Mouse (Mus musculus) left cerebral cortex, adult 11 months (tissue): Measurements from ENCODE around the gene Tada2a.

Experiments used
- DNase-seq: peaks from one replicate; pipeline ENCODE4 v3.0.0; 2022; ENCODE audit warnings: low spot score

The Tada2a gene

DNA sequence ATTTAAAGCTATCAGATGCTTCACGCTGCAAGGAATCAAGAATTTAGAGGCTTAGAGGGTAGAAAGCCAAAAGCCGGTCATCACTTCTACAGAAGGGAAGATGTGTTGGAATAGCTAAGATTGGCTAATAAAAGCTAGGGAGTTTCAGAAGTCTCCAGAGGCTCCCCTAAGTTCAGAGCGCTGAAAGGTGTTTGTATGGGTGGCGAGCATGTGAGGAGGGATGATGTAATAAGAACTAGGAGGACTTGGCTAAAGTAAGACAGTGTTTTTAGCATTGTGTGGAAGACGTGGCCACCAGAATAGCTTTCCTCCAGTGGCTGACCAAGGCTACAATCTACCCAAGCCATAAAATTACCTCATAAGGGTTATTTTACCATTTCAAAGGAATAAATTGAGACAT lies 15.8 kb downstream of the Tada2a start:
- no peak for DNase-seq

GRCm38 (mm10) chr11:84107137-84107536 lies 22.3 kb downstream of the Tada2a start:
- DNase-seq = no peak

GRCm38 (mm10) chr11:84104036-84104435 lies 25.4 kb downstream of the Tada2a start:
- DNase-seq = no peak

GRCm38 (mm10) chr11:84101182-84101581 lies 28.2 kb downstream of the Tada2a start:
- DNase-seq = no peak

GRCm38 (mm10) chr11:84097251-84097998 lies 32.0 kb downstream of the Tada2a start:
- no peak for DNase-seq

DNA sequence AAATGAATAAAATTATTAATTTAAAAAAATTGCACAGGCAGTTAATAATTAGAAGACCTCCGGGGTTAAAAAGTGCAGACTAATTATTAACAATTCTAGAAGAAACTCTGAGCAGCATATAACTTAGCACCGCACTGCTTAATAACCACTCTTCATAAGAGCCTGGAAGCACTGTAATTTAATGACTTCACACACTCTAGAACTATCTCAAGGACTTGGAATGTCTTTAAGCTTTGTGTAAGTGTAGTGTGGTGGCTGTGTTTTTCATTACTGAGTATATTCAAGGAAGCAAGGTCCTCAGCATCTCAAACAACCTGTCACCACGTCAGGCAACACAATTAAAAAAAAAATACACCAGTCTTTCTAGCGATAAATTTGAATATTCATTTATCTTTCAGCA lies 34.3 kb downstream of the Tada2a start:
- no peak for DNase-seq

GRCm38 (mm10) chr11:84090572-84090971 lies 38.8 kb downstream of the Tada2a start:
- DNase-seq = no peak

DNA sequence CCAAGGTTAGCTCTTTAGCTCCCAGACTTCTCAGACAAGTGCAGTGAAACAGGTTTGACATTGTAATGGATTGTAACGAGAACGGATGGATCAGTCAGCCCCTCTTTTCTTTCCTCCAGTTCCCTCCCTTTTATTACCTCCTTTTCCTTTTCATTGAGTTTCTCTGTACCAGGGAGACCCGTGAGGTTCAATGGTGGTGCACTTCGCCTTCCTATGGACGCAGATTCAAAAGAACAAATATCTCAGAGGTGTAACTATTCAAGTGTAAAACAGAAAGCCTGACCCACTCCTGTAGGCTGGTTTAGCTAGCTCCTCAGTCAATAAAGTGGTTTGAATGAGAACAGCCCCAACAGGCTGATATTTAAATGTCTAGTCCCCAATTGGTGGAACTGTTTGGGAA lies 47.5 kb downstream of the Tada2a start:
- no peak for DNase-seq

DNA sequence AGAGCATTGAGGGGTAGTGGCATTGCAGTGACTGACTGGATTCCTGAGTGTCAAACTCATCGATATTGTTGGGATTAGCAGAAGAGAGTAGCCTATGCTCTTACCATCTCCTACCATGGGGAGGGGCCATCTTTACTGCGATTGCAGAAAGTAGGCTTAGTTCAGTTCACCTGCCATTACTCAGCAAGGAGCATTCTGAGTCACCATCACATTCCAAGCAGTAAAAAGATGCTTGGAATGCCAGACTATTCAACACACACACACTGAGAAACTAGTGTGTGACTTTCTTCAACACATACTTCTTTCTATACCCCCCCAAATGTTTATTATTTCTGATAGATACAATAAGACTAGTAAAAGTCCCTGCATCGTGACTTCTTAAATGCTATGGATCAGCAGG lies 49.1 kb downstream of the Tada2a start:
- no peak for DNase-seq

DNA sequence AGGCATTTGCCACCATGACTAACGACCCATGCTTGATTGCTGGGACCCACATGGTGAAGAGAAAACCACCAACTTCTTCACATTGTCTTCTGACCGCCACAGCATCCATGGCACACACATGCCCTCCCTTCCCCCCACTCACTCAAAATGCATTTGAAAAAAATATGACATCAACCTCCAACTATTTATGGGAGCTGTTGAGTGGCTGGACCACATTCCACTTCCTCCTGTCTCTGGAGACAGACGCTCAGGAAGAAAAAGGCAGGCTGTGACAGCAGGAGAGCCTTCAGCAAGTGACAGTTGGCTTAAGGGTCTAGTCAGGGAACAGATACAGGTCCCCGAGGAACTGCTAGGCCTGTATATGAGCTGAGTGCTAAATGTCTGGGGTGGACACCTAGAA lies 49.5 kb downstream of the Tada2a start:
- no peak for DNase-seq

DNA sequence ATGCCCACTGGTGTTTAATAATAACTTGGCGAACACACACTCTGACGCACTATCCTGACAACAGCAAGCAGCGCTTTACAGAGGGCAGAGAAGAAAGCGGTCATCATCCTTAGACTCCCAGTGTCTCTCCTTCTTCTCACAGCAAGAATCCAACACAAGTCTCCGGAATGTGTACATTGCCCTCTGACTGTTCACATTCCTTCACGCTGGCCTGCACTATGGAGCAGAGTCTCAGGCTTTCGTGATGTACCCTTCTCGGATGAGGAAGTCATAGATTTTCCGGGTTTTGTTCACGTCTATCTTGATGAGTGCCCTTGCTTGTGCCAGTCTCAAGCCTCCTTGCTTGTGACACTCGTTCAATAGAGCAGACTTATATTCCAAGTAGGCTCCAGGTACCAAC lies 50.0 kb downstream of the Tada2a start:
- no peak for DNase-seq

DNA sequence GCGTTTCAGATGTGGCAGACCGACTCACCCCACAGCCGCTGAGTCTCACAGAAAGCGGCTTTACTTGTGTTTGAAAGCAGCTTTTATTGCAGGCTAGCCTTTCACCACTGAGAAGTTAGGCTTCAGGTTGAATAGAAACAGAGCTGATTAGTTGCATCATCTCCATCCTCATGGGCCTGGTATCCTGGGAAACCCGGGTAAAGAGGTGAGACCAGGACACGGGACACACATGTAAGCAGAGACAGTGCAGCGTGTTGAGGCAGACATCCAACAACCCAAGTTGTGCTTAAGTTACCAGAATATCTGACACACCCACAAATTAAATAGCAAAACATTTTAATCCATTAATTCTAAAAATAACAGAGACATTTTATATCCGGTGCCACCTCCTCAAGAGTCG lies 50.8 kb downstream of the Tada2a start:
- DNase-seq = no peak

- no peak for DNase-seq
Measured at GRCm38 (mm10) chr11:84077008-84077407, 52.4 kb downstream of the Tada2a start.

- no peak for DNase-seq
Measured at GRCm38 (mm10) chr11:84073816-84074764, 55.3 kb downstream of the Tada2a start.

GRCm38 (mm10) chr11:84072904-84073651 lies 56.3 kb downstream of the Tada2a start:
- no peak for DNase-seq

DNA sequence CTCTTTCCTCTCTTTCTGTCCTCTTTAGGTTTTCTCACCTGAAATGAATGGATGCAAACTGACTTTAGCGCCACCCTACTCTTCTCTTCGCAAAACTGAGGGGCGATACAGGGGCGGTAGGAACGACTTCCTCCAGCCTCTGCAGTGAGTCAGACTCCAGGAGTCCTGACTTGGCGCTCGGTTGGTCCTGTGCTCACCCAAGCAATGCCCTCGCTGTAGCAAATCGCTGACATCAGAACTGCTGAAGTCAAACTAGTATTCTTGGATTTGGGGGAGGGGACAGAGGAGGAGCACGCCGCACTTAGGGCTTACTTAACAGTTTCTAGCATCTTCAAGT lies 60.4 kb downstream of the Tada2a start, which contains the start of gene Dusp14:
TSS of gene Dusp14 (minus strand) at position 228 of the 337 bp plus-strand sequence.
- no peak for DNase-seq

GRCm38 (mm10) chr11:84068191-84069033 lies 61.0 kb downstream of the Tada2a start:
- no peak for DNase-seq

- DNase-seq = no peak
Measured at GRCm38 (mm10) chr11:84067720-84068190, 61.6 kb downstream of the Tada2a start.

DNA sequence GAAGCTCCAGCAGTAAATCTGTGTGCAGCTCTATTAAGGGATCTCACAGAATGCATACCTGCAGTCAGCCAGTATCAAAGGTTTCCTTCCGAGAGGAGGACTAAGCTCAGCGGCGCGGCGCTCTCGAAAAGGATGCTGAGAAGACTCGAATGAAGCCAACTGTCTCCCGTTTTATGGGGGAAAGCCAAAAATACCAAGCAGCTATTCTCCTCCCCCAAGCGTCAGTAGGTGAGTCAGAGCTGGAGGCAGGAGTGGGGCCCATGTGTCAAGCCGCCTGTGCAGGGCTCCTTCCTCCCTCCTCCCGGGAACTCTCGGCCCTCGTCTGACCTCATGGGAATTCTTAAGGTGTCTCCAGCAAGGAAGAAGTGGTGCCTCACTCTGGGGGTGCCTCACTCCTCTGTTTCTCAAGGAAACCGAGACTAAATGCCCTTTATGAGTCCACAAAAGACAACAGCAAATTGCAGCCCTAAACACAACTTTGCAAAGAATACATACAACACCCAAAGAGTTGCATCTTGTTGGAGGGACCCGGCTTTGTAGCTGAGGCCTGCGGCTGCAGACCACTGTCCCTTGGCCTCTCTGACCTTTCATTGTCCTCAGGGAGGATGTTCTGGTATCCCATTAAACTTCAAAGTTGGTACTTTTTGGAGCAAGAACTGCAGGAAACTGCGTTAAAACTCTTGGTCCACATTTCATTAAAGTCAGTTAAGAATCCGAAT lies 62.3 kb downstream of the Tada2a start:
- DNase-seq = peak; percentile 71

DNA sequence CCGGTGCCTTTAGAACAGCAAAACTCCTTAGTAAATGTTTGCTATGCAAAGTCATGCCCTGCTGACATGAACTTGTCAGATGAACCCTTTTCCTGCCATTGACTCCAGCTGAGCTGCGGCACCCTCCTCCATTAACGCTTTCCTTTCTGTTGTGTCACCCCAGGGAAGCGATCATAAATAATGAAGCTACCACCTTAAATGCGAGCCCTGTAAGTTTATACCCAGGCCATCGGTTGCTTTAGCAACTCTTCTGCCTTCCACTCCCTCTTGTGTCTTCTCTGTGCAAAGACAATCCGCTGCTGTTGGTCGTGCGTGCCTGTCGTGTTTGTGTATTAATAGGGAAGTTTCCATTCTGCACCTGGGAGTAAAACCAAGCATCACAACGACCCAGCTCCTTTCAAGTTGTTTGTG lies 63.3 kb downstream of the Tada2a start:
- DNase-seq = no peak
